ENCODE assay signal across 16 mouse cellular contexts in genomic region chr4:120817951-120818350, GRCm38 (mm10). TPM values are rescaled to one million over a fixed set of nuclear protein-coding genes. Genes with fewer than 3 reads are reported as not detected.
DNase-seq lines count a peak whose midpoint lies in the region; ATAC-seq and TF ChIP-seq lines count a peak whose summit lies in the region.
"Had no signal": no experiment of that assay in that cellular context is flagged by ENCODE, and none has a peak within 500 bp of the region (broad histone marks: within the 10 kb centered on the region; RNA-seq: fewer than 3 reads in every experiment).

No protein-coding gene starts in this region.

- DNase-seq in gastrocnemius, adult 2 months, result no peak
- DNase-seq in gastrocnemius, postnatal 10 days, result no peak
- DNase-seq in heart, postnatal 0 days (ENCODE audit: low spot score), result no peak
- DNase-seq in heart, adult 9 months (ENCODE audit: low spot score in 2 of 2), result no peak
- DNase-seq in layer of hippocampus, adult 2 months (ENCODE audit: low spot score in 2 of 2), result no peak
- no peak for DNase-seq in layer of hippocampus, adult 9-11 months
- DNase-seq in lung, postnatal 0 days (ENCODE audit: low spot score), result peak; percentile 35
- no peak for DNase-seq in embryonic facial prominence, embryonic 10.5 days (ENCODE audit: low spot score)
- DNase-seq: cerebellum, adult 8-10 months; kidney, postnatal 36 days; retina, postnatal 1 day; right cerebral cortex, postnatal 4 days; thymus, postnatal 36 days had no signal

- H3K27ac ChIP-seq in gastrocnemius, adult 2 months, result peak overlapping the region; percentile 89
- peak overlapping the region; percentile 96 for H3K27ac ChIP-seq in heart, postnatal 0 days (ENCODE audit: low read depth)
- H3K27ac ChIP-seq in layer of hippocampus, adult 2 months, result peak overlapping the region; percentile 90; the same call in 1 of the 2 replicates
- peak overlapping the region; percentile 48 for H3K27ac ChIP-seq in lung, postnatal 0 days (ENCODE audit: low read length)
- H3K27ac ChIP-seq in embryonic facial prominence, embryonic 10.5 days (replicated peaks), result no peak overlapping the region

- no peaks in the 10 kb centered on the region for H3K9me3 ChIP-seq in heart, postnatal 0 days (replicated peaks; ENCODE audit: control insufficient read depth, low read length)
- no peaks in the 10 kb centered on the region for H3K9me3 ChIP-seq in lung, postnatal 0 days (ENCODE audit: low read length)
- no peaks in the 10 kb centered on the region for H3K9me3 ChIP-seq in embryonic facial prominence, embryonic 10.5 days
- H3K9me3 ChIP-seq: liver, embryonic 12.5 days had no signal

- TF ChIP-seq CTCF in gastrocnemius, adult 2 months (IDR thresholded peaks at IDR 0.05), result no peak
- no peak for TF ChIP-seq CTCF in heart, postnatal 0 days (IDR thresholded peaks at IDR 0.05; ENCODE audit: low read depth)
- no peak for TF ChIP-seq CTCF in layer of hippocampus, adult 2 months (conservative IDR thresholded peaks at IDR 0.05)
- TF ChIP-seq CTCF in lung, postnatal 0 days (IDR thresholded peaks at IDR 0.05), result no peak

- H3K4me2 ChIP-seq in heart, postnatal 0 days (ENCODE audit: low read depth, low read length), result no peak overlapping the region
- H3K4me2 ChIP-seq in lung, postnatal 0 days (replicated peaks; ENCODE audit: low read depth, low read length), result no peak overlapping the region
- H3K4me2 ChIP-seq: liver, embryonic 12.5 days; midbrain, embryonic 11.5 days had no signal

- no peak overlapping the region for H3K4me3 ChIP-seq in gastrocnemius, adult 2 months
- no peak overlapping the region for H3K4me3 ChIP-seq in heart, postnatal 0 days (ENCODE audit: low read depth, low read length)
- H3K4me3 ChIP-seq in layer of hippocampus, adult 2 months, result no peak overlapping the region
- H3K4me3 ChIP-seq in lung, postnatal 0 days (ENCODE audit: low read depth, low read length), result no peak overlapping the region
- H3K4me3 ChIP-seq in embryonic facial prominence, embryonic 10.5 days, result no peak overlapping the region
- H3K4me3 ChIP-seq: liver, embryonic 12.5 days had no signal

- no peak for ATAC-seq in heart, postnatal 0 days (ENCODE audit: insufficient read depth, low read depth)
- no peak for ATAC-seq in lung, postnatal 0 days
- ATAC-seq: liver, embryonic 12.5 days had no signal

- H3K4me1 ChIP-seq in heart, postnatal 0 days (ENCODE audit: control insufficient read depth, insufficient read depth), result peaks cover 21% of the 10 kb centered on the region
- H3K4me1 ChIP-seq in lung, postnatal 0 days (ENCODE audit: insufficient read depth, low read depth, low read length), result peaks cover 12% of the 10 kb centered on the region; the same call in 1 of the 2 replicates
- peaks cover 39% of the 10 kb centered on the region for H3K4me1 ChIP-seq in embryonic facial prominence, embryonic 10.5 days

- H3K36me3 ChIP-seq in heart, postnatal 0 days (replicated peaks; ENCODE audit: control insufficient read depth, insufficient read depth, low read length), result no peaks in the 10 kb centered on the region
- no peaks in the 10 kb centered on the region for H3K36me3 ChIP-seq in lung, postnatal 0 days (ENCODE audit: insufficient read depth, low read length)
- H3K36me3 ChIP-seq in embryonic facial prominence, embryonic 10.5 days (replicated peaks), result peaks cover 8% of the 10 kb centered on the region
- H3K36me3 ChIP-seq: liver, embryonic 12.5 days had no signal

- no peak for TF ChIP-seq EP300 in heart, postnatal 0 days (IDR thresholded peaks at IDR 0.05; ENCODE audit: low read depth)
- no peak for TF ChIP-seq EP300 in lung, postnatal 0 days (IDR thresholded peaks at IDR 0.05)

- intact Hi-C loops in gastrocnemius, adult 2 months (cut with DNase I), result no loop called here

- H3K27me3 ChIP-seq in heart, postnatal 0 days (ENCODE audit: control insufficient read depth, insufficient read depth, low read length), result no peaks in the 10 kb centered on the region
- H3K27me3 ChIP-seq in lung, postnatal 0 days (replicated peaks; ENCODE audit: insufficient read depth, low read length), result no peaks in the 10 kb centered on the region
- no peaks in the 10 kb centered on the region for H3K27me3 ChIP-seq in embryonic facial prominence, embryonic 10.5 days (replicated peaks; ENCODE audit: low read depth, poor library complexity, severe bottlenecking)
- H3K27me3 ChIP-seq: liver, embryonic 12.5 days had no signal

- no peak overlapping the region for H3K9ac ChIP-seq in heart, postnatal 0 days (replicated peaks; ENCODE audit: low read depth, low read length)
- H3K9ac ChIP-seq in lung, postnatal 0 days (replicated peaks; ENCODE audit: low read depth), result no peak overlapping the region
- H3K9ac ChIP-seq: liver, embryonic 12.5 days had no signal

- WGBS in heart, postnatal 0 days, result 49% methylated on average over 2 of the region's 2 CpGs
- WGBS in lung, postnatal 0 days, result 34% methylated on average over 2 of the region's 2 CpGs
- 84% methylated on average over 2 of the region's 2 CpGs for WGBS in embryonic facial prominence, embryonic 10.5 days

RNA-seq across cellular contexts. Expression of gene Nfyc, which starts 13.4 kb away (rescaled TPM):
- 10 to 100 TPM; 45.2 to 47.9 TPM for total RNA-seq in gastrocnemius, adult 2 months (2021)
- total RNA-seq in gastrocnemius, postnatal 10 days (2021), result 10 to 100 TPM; 47.2 to 55.8 TPM
- total RNA-seq in heart, postnatal 0 days (2014; rRNA removed; ENCODE audit: low replicate concordance), result 165 and 174 TPM in 2 replicates
- polyA plus RNA-seq in heart, postnatal 0 days (2015; fragmentation: Nextera tagmentation; extraction: Ambion mirVana), result 84.4 and 91.1 TPM in 2 replicates
- total RNA-seq in layer of hippocampus, adult 2 months (2021), result 10 to 100 TPM; 46.4 to 47.1 TPM
- 53.7 and 54.5 TPM in 2 replicates for polyA plus RNA-seq in lung, postnatal 0 days (2015; fragmentation: Nextera tagmentation; extraction: Ambion mirVana)
- polyA plus RNA-seq in embryonic facial prominence, embryonic 10.5 days (2016; fragmentation: Nextera tagmentation; extraction: Ambion mirVana), result 126 and 128 TPM in 2 replicates

RNA-seq across cellular contexts. Expression of gene Rims3, which starts 36.7 kb away (rescaled TPM):
- under 1 TPM in 1 of 2 experiments, not detected in 1; 0.03 TPM for total RNA-seq in gastrocnemius, adult 2 months (2021)
- total RNA-seq in gastrocnemius, postnatal 10 days (2021), result under 1 TPM; 0.20 to 0.40 TPM
- total RNA-seq in heart, postnatal 0 days (2014; rRNA removed; ENCODE audit: low replicate concordance), result 0.04 TPM in 2 replicates
- polyA plus RNA-seq in heart, postnatal 0 days (2015; fragmentation: Nextera tagmentation; extraction: Ambion mirVana), result 0.05 and 0.10 TPM in 2 replicates
- total RNA-seq in layer of hippocampus, adult 2 months (2021), result 10 to 100 TPM; 25.9 to 30.0 TPM
- 0.21 and 0.26 TPM in 2 replicates for polyA plus RNA-seq in lung, postnatal 0 days (2015; fragmentation: Nextera tagmentation; extraction: Ambion mirVana)
- polyA plus RNA-seq in embryonic facial prominence, embryonic 10.5 days (2016; fragmentation: Nextera tagmentation; extraction: Ambion mirVana), result 1.8 and 2.4 TPM in 2 replicates
- total RNA-seq: granulocyte monocyte progenitor cell, adult 5-6 weeks had no signal

Comparison
In these comparisons a context has a peak if more than half of its experiments do, and no peak if none do; other contexts are left out.
1. RNA of gene Rims3, which starts 36.7 kb away (total RNA-seq): 25.9 to 30.0 TPM in layer of hippocampus, adult 2 months; 0.20 to 0.40 TPM in gastrocnemius, postnatal 10 days, 0.04 TPM in heart, postnatal 0 days and 0.03 TPM in gastrocnemius, adult 2 months; every median in the first group is over 10 times any median in the second.